Mouse (Mus musculus) brain, adult 2 months (tissue): Measurements from ENCODE around the gene Zfp599.

ENCODE experiments used
- DNase-seq: peaks from one replicate; pipeline ENCODE4 v3.0.0; 2011; ENCODE audit warnings: low read depth, low spot score

Gene Zfp599

DNA sequence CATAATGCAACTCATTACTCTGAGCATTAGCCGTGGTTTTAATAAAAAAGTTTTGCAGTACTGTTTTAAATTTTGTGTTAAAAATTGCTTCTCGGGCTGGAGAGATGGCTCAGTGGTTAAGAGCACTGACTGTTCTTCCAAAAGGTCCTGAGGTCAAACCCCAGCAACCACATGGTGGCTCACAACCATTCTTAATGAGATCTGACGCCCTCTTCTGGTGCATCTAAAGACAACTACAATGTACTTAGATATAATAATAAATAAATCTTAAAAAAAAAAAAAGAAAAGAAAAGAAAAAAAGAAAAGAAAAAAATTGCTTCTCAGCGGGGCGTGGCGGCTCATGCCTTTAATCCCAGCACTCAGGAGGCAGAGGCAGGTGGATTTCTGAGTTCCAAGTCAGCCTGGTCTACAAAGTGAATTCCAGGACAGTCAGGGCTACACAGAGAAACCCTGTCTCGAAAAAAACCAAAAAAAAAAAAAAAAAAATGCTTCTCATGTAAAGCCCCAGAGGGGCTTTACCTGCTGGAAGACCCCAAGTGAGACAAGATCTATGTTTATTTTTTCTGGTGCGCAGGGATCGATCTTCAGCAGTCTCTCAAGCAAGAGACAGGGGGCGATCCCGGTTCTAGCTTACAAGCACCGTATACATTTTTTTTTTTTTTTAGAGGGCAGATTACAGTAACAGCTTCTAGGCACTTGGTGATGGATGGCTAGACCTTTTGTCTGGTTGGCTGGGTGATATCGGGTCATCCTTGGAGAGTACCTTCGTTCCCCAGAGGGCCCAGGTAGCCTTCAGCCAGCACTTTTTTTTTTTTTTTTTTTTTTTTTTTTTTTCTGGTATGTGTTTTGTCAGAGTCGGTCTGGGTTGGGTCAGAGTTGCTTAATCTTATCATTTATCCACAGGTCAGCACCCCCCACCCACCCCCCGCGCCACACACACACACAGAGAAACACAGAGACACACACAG is 34.9 kb downstream of the Zfp599 start:
- DNase-seq, result peak; percentile 76

DNA sequence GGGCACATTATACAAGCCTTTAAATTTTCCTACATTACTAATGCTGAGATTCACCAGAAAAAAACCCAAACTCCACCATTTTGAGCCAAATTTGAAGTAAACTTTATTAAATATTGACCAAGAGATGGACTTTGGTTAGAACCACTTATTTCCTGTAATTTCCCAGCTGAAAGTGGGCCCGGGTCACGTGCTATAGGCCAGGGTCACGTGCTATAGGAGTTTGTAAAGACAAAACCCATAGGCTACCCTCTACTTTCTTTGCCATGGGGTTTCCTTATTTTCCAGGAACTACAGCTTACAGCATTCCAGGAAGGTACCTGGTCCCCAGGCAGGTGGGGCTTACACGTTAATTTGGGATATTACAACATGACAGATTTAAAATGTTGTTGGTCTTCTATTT is 35.6 kb downstream of the Zfp599 start:
- DNase-seq, result no peak

DNA sequence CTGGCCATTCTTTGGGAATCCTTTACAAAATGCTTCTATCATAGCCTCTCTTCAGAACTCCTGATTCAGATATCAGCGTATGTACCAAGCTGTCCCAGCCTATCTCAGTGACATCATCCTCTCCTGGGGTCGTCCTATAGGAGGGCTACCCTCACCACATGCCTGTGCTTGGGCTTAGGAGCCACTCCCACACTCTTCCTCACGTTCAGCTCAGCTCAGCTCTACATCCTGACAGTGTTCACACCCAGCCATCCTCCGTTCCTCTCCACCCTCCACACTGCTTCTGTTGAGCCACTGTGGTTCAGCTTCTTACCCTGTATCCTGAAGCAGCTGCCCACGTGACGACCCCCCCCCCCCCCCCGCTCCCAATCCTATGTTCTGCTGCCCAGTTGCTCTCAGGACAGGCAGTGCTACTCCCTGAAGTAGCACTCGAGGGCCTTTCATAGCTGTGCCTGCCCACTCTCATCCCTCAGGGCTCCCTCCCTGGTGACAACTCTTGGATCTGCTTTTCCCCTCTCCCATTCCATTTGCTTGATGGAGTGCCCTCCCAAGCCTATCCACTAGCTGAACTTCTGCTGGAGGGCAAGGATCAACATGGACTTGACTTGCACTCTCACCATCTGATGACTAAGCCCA is 41.7 kb downstream of the Zfp599 start:
- no peak for DNase-seq

DNA sequence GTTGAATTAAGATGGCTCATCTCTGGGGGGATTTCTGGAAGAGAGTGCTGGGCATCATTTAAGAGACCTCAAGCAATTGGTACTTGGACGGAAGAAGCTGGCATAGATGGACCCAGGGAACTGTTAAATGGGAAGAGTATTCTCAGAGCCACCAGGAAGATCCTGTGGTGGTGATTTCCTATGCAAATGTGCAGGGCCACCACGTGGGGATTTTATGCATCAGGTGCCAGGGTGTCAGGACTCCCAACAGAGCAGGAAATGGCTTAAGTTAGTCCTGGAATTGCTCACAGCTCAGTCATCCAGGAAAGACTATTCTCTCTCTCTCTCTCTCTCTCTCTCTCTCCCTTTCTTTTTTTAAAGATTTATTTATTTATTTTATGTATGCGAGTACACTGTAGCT is 43.0 kb downstream of the Zfp599 start:
- no peak for DNase-seq

DNA sequence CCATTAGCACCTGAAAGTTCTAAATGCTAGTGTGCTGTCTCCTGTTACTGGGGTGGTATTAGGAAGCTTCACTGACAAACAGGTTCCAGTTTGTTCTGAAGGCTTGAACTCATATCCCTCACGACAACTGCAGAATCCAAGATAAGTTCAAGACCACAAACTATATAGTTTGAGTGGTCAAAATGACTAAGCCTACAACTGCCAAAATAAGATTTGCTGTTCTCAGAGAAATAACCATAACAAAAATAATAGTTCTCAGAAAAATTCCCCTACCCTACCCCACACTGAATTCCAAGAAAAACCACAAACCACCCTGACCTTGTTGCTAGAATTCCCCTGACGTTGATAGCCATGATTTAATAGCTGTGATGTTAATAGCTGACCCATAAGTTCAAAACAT is 45.1 kb downstream of the Zfp599 start:
- no peak for DNase-seq

DNA sequence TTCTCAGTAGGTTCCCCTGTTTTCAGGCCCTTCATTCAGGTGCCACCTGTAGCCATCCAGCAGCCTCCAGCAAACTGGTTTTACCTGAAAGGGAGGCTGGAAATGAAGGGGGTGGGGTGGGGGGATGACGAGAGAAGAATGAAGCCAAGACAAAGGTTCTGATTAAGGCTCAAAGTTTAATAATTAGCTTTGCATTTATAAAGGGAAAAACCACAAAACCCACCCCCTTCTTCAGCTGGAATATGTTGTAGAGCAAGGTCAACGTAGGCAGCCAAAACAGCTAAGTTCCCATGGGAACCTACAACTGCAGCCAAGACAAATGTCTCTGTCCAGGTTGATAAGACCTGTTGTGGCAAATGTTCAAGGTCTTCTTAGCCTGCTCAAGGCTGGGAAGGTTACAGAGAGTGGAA is 45.9 kb downstream of the Zfp599 start:
- no peak for DNase-seq
